Mouse (Mus musculus) spleen, adult 2 months (tissue): ENCODE results near the gene Slc20a1.

Experiments
- CTCF ChIP-seq: fragments of 200-500 bp; IDR thresholded peaks from 2 replicates; pipeline ENCODE4 v1.5.1; 2011; ENCODE audit warnings: mild to moderate bottlenecking, inconsistent platforms; ENCODE audit not compliant: insufficient read depth, insufficient read length, insufficient replicate concordance; ENCODE audit errors: extremely low read depth
- POLR2A ChIP-seq: fragments of 200-500 bp; IDR thresholded peaks from 2 replicates; pipeline ENCODE4 v1.6.1; 2011; ENCODE audit warnings: low read depth, low read length, inconsistent platforms

GRCm38 (mm10) chr2:129217612-129218185, 19.1 kb downstream of the Slc20a1 start:
- TF ChIP-seq CTCF, result no peak
- no peak for TF ChIP-seq POLR2A
